Mouse (Mus musculus) CH12.LX (cell line): ENCODE measurements around the gene Rer1. TPM values are rescaled to one million over a fixed set of nuclear protein-coding genes. Genes with fewer than 3 reads are reported as not detected.

ENCODE experiments used
- DNase-seq: peaks from one replicate; pipeline ENCODE4 v3.0.0-alpha.2; 2013; ENCODE audit errors: extremely low read depth
- H3K27ac ChIP-seq: 2 replicates; pipeline ENCODE4 v1.5.1; 2012; ENCODE audit warnings: low read depth, mild to moderate bottlenecking, control low read depth, moderate library complexity; ENCODE audit not compliant: insufficient read depth
- H3K27me3 ChIP-seq: replicated peaks from 2 replicates; pipeline ENCODE3; 2012; ENCODE audit warnings: inconsistent platforms
- H3K36me3 ChIP-seq, 2 experiments: replicated peaks in 1 of 2; 2 replicates each; pipeline versions ENCODE3 to v1.6.1; 2012; ENCODE audit warnings: inconsistent platforms in 1 of 2, low read length in 1 of 2, mild to moderate bottlenecking in 1 of 2, mixed read lengths in 1 of 2, moderate library complexity in 1 of 2; ENCODE audit not compliant: control insufficient read depth in 1 of 2, insufficient read depth in 1 of 2
- H3K4me1 ChIP-seq, 2 experiments: 2 replicates each; pipeline ENCODE4 v1.6.1; 2012; ENCODE audit warnings: inconsistent platforms in 1 of 2, moderate library complexity in 1 of 2; ENCODE audit not compliant: insufficient read depth in 2 of 2, control insufficient read depth in 1 of 2
- H3K4me2 ChIP-seq: 2 replicates; pipeline ENCODE4 v1.6.1; 2012; ENCODE audit warnings: low read depth, mild to moderate bottlenecking, control low read depth; ENCODE audit not compliant: poor library complexity, insufficient read depth, severe bottlenecking
- H3K4me3 ChIP-seq, 3 experiments: fragments of 150-350 bp in 1 of 3; sonication (generic) in 1 of 3; replicated peaks in 1 of 3; 2 replicates each; pipeline versions ENCODE3 to v1.5.1; 2011 to 2012; ENCODE audit warnings: low read depth in 2 of 3, low read length in 2 of 3, mild to moderate bottlenecking in 2 of 3, moderate library complexity in 2 of 3, control low read depth in 1 of 3, improper control_type of control experiment in 1 of 3, inconsistent platforms in 1 of 3, mixed read lengths in 1 of 3; ENCODE audit not compliant: poor library complexity in 1 of 3
- H3K79me2 ChIP-seq: replicated peaks from 2 replicates; pipeline ENCODE4 v1.6.1; 2012; ENCODE audit warnings: mild to moderate bottlenecking, moderate library complexity; ENCODE audit not compliant: control insufficient read depth, poor library complexity, insufficient read depth, severe bottlenecking; ENCODE audit errors: extremely low read depth
- H3K9ac ChIP-seq: 2 replicates; pipeline ENCODE4 v1.6.1; 2012; ENCODE audit warnings: low read depth, mild to moderate bottlenecking, control low read depth, moderate library complexity; ENCODE audit not compliant: insufficient read depth
- H3K9me3 ChIP-seq: replicated peaks from 2 replicates; pipeline ENCODE3; 2012; ENCODE audit warnings: low read length, inconsistent platforms, mixed read lengths
- CHD1 ChIP-seq: IDR thresholded peaks from 2 replicates; pipeline ENCODE4 v1.6.1; 2012; ENCODE audit warnings: low read depth, low read length, improper control_type of control experiment, inconsistent platforms
- CTCF ChIP-seq, 2 experiments: IDR thresholded peaks in 1 of 2; conservative IDR thresholded peaks in 1 of 2; 2 replicates each; pipeline ENCODE4 v1.5.1; 2011 to 2012; ENCODE audit warnings: low read depth in 2 of 2, low read length in 2 of 2, improper control_type of control experiment in 1 of 2, inconsistent platforms in 1 of 2, mild to moderate bottlenecking in 1 of 2, moderate library complexity in 1 of 2
- E2F4 ChIP-seq: IDR thresholded peaks from 2 replicates; pipeline ENCODE4 v1.6.1; 2011; ENCODE audit warnings: low read depth, low read length, improper control_type of control experiment; ENCODE audit not compliant: insufficient replicate concordance
- ELF1 ChIP-seq: IDR thresholded peaks from 2 replicates; pipeline ENCODE4 v1.6.1; 2014; ENCODE audit warnings: low read depth, mild to moderate bottlenecking, inconsistent platforms, low read length, improper control_type of control experiment
- IRF4 ChIP-seq: IDR thresholded peaks from 2 replicates; pipeline ENCODE4 v1.6.1; 2014; ENCODE audit warnings: low read depth, mild to moderate bottlenecking, inconsistent platforms, low read length, improper control_type of control experiment
- JUND ChIP-seq: conservative IDR thresholded peaks from 2 replicates; pipeline ENCODE4 v1.6.1; 2011; ENCODE audit warnings: low read depth, low read length, improper control_type of control experiment
- KAT2A ChIP-seq: IDR thresholded peaks from 2 replicates; pipeline ENCODE4 v1.6.1; 2012; ENCODE audit warnings: low read length, improper control_type of control experiment, inconsistent platforms; ENCODE audit not compliant: insufficient replicate concordance
- MEF2A ChIP-seq: IDR thresholded peaks from 2 replicates; pipeline ENCODE4 v1.6.1; 2014; ENCODE audit warnings: low read depth, mild to moderate bottlenecking, inconsistent platforms, low read length, improper control_type of control experiment, borderline replicate concordance
- MYC ChIP-seq: IDR thresholded peaks from 2 replicates; pipeline ENCODE4 v1.6.1; 2011; ENCODE audit warnings: low read depth, mild to moderate bottlenecking, improper control_type of control experiment, low read length
- NRF1 ChIP-seq: IDR thresholded peaks from 2 replicates; pipeline ENCODE4 v1.6.1; 2014; ENCODE audit warnings: low read depth, mild to moderate bottlenecking, inconsistent platforms, low read length, improper control_type of control experiment, moderate library complexity
- POLR2A ChIP-seq: IDR thresholded peaks from 2 replicates; pipeline ENCODE4 v1.6.1; 2011; ENCODE audit warnings: low read depth, mild to moderate bottlenecking, improper control_type of control experiment, low read length
- POLR2AphosphoS2 ChIP-seq: IDR thresholded peaks from 2 replicates; pipeline ENCODE4 v1.6.1; 2011; ENCODE audit warnings: low read depth, low read length, improper control_type of control experiment
- RAD21 ChIP-seq: IDR thresholded peaks from 2 replicates; pipeline ENCODE4 v1.6.1; 2011; ENCODE audit warnings: low read depth, mild to moderate bottlenecking, low read length, improper control_type of control experiment, moderate library complexity
- SMC3 ChIP-seq: IDR thresholded peaks from 2 replicates; pipeline ENCODE4 v1.6.1; 2011; ENCODE audit warnings: low read depth, low read length, improper control_type of control experiment
- TCF12 ChIP-seq: IDR thresholded peaks from 2 replicates; pipeline ENCODE4 v1.6.1; 2014; ENCODE audit warnings: low read depth, mild to moderate bottlenecking, inconsistent platforms, low read length, improper control_type of control experiment
- UBTF ChIP-seq: IDR thresholded peaks from 2 replicates; pipeline ENCODE4 v1.6.1; 2012; ENCODE audit warnings: low read depth, mild to moderate bottlenecking, inconsistent platforms, low read length, improper control_type of control experiment, moderate library complexity
- USF1 ChIP-seq: IDR thresholded peaks from 2 replicates; pipeline ENCODE4 v1.6.1; 2014; ENCODE audit warnings: low read depth, mild to moderate bottlenecking, inconsistent platforms, low read length, improper control_type of control experiment
- ZKSCAN1 ChIP-seq: IDR thresholded peaks from 2 replicates; pipeline ENCODE4 v1.6.1; 2012; ENCODE audit warnings: low read depth, inconsistent platforms, low read length, improper control_type of control experiment, borderline replicate concordance
- ZMIZ1 ChIP-seq: IDR thresholded peaks from 2 replicates; pipeline ENCODE4 v1.6.1; 2012; ENCODE audit warnings: low read depth, mild to moderate bottlenecking, inconsistent platforms, low read length, improper control_type of control experiment
- ZNF384 ChIP-seq: IDR thresholded peaks from 2 replicates; pipeline ENCODE4 v1.6.1; 2012; ENCODE audit warnings: low read depth, low read length, improper control_type of control experiment, inconsistent platforms
- dilution Hi-C: fragments of 300-500 bp; cut with MboI; formaldehyde crosslinking; loops from 2 replicates; pipeline ENCODE4 v1.14.3; 2020; ENCODE audit warnings: low sequenced_read_pairs; ENCODE audit not compliant: extremely low pct_unique_long_range_greater_than_20kb, extremely low pct_ligation_motif_present
- in situ Hi-C: fragments of 300-500 bp; cut with MboI; formaldehyde crosslinking; loops from 3 replicates; pipeline ENCODE4 v1.14.3; 2019; ENCODE audit warnings: low sequenced_read_pairs, low pct_ligation_motif_present, low pct_unique_long_range_greater_than_20kb, mixed read lengths
- polyA plus RNA-seq: library from polyadenylated mRNA; unstranded; fragments of >175 nt; gene quantifications from 2 replicates; pipeline ENCODE4 v1.2.1, GENCODE M21; 2012; ENCODE audit warnings: low read depth; ENCODE audit not compliant: insufficient read length
- total RNA-seq, 2 experiments: library from RNA; depleted of rRNA; stranded (reverse); fragments of 300-350 nt in 1 of 2; fragments of >200 nt in 1 of 2; gene quantifications; 2 replicates each; pipeline ENCODE4 v1.2.3; 2012 to 2014

Rer1 gene
- total and polyA plus RNA-seq, 3 experiments, result 126 to 221 (median 135) TPM

DNA sequence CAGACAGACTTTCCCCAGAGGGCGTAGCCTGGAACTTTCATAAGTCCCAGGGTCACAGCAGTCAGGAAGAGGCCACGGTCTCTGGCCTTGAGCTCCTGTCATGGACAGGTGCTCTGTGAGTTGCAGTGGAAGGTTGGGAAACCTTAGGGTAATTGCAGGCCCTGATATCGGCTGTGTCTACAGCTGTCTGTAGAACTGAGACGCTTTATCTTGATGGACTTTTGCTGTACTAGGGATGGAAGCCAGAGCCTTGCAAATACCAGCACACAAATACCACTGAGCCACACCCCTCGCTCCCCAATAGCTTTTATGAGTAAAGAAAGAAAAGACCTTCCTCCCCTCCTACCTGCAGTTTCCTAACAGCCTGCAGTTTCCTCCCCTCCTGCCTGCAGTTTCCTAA lies 34.4 kb upstream of the Rer1 start:
- dilution Hi-C loops, result no loop called here
- TF ChIP-seq ELF1, result no peak
- no peak for TF ChIP-seq USF1
- no peak for TF ChIP-seq CHD1
- no peak for TF ChIP-seq IRF4
- TF ChIP-seq MEF2A, result no peak
- TF ChIP-seq POLR2A, result no peak
- no peak for TF ChIP-seq ZNF384
- TF ChIP-seq KAT2A, result no peak
- no peak for TF ChIP-seq TCF12
- TF ChIP-seq E2F4, result no peak
- TF ChIP-seq ZKSCAN1, result no peak
- TF ChIP-seq NRF1, result no peak
- TF ChIP-seq MYC, result no peak
- no peak for TF ChIP-seq RAD21
- TF ChIP-seq JUND, result no peak
- TF ChIP-seq UBTF, result no peak
- H3K27me3 ChIP-seq, result no peaks in the 10 kb centered on the region
- H3K4me1 ChIP-seq, result peaks cover 20 to 52% of the 10 kb centered on the region in 2 experiments
- in situ Hi-C loops, result no loop called here
- H3K4me2 ChIP-seq, result no peak overlapping the region
- peaks cover 0 to 34% of the 10 kb centered on the region in 2 experiments for H3K36me3 ChIP-seq
- no peak overlapping the region for H3K4me3 ChIP-seq
- no peak overlapping the region for H3K27ac ChIP-seq
- peaks cover 4% of the 10 kb centered on the region for H3K9me3 ChIP-seq
- no peak for DNase-seq
- no peaks in the 10 kb centered on the region for H3K79me2 ChIP-seq
- H3K9ac ChIP-seq, result no peak overlapping the region

GRCm38 (mm10) chr4:155120038-155120437 lies 33.9 kb upstream of the Rer1 start:
- Histone ChIP-seq H3K9ac (no peak overlapping the region), H3K4me1 (peaks cover 18 to 50% of the 10 kb centered on the region in 2 experiments), H3K27ac (no peak overlapping the region), H3K27me3 (no peaks in the 10 kb centered on the region), H3K36me3 (peaks cover 0 to 39% of the 10 kb centered on the region in 2 experiments), H3K9me3 (peaks cover 4% of the 10 kb centered on the region), H3K4me2 (no peak overlapping the region), H3K4me3 (no peak overlapping the region), H3K79me2 (no peaks in the 10 kb centered on the region)
- DNase-seq, result no peak
- dilution Hi-C loops (no loop called here), in situ Hi-C loops (no loop called here)
- TF ChIP-seq RAD21, result peak; percentile 27
- peak; percentile 21; the same call in 1 of the 2 replicates for TF ChIP-seq SMC3
- no peak for TF ChIP-seq ZMIZ1
- no peak for TF ChIP-seq POLR2AphosphoS2
- TF ChIP-seq CTCF (conservative IDR thresholded peaks at IDR 0.05 in 1 of 2, IDR thresholded peaks at IDR 0.05 in 1 of 2; ENCODE audit: low read depth in 2 of 2, low read length in 2 of 2), result peak in 1 of 2 experiments; percentile 23; a peak in 1 of 4 replicates
